Mouse (Mus musculus) liver, adult 2 months (tissue): ENCODE measurements around the gene Olfr586. TPM values are rescaled to one million over a fixed set of nuclear protein-coding genes. Genes with fewer than 3 reads are reported as not detected.

ENCODE experiments used
- DNase-seq: peaks from one replicate; pipeline ENCODE4 v3.0.0-alpha.2; 2011; ENCODE audit warnings: low read depth, low spot score; ENCODE audit errors: extremely low read depth
- H3K27ac ChIP-seq: fragments of 200-500 bp; replicated peaks from 2 replicates; pipeline ENCODE4 v1.5.1; 2012; ENCODE audit warnings: low read depth, mild to moderate bottlenecking, control low read depth, inconsistent platforms, low read length; ENCODE audit not compliant: insufficient read depth
- H3K27me3 ChIP-seq: fragments of 200-500 bp; 2 replicates; pipeline ENCODE4 v1.6.1; 2012; ENCODE audit warnings: mild to moderate bottlenecking, moderate library complexity, low read length, inconsistent platforms; ENCODE audit not compliant: control insufficient read depth, insufficient read depth
- H3K36me3 ChIP-seq: fragments of 200-500 bp; 2 replicates; pipeline ENCODE4 v1.6.1; 2012; ENCODE audit warnings: low read length, inconsistent platforms; ENCODE audit not compliant: control insufficient read depth, insufficient read depth
- H3K4me1 ChIP-seq: fragments of 200-500 bp; 2 replicates; pipeline ENCODE4 v1.6.1; 2011; ENCODE audit warnings: low read length; ENCODE audit not compliant: control insufficient read depth, insufficient read depth
- H3K4me3 ChIP-seq: fragments of 200-500 bp; 2 replicates; pipeline ENCODE4 v1.5.1; 2011; ENCODE audit warnings: low read depth, mild to moderate bottlenecking, control low read depth, low read length, moderate library complexity; ENCODE audit not compliant: insufficient read depth
- H3K79me2 ChIP-seq: fragments of 200-500 bp; 2 replicates; pipeline ENCODE4 v1.6.1; 2012; ENCODE audit warnings: inconsistent platforms, mild to moderate bottlenecking, low read length, moderate library complexity; ENCODE audit not compliant: control insufficient read depth, insufficient read depth
- H3K9ac ChIP-seq: fragments of 200-500 bp; 2 replicates; pipeline ENCODE4 v1.6.1; 2012; ENCODE audit warnings: low read depth, mild to moderate bottlenecking, control low read depth, inconsistent platforms, low read length
- CTCF ChIP-seq: fragments of 200-500 bp; IDR thresholded peaks from 2 replicates; pipeline ENCODE4 v1.5.1; 2011; ENCODE audit warnings: low read depth, low read length, control low read depth
- POLR2A ChIP-seq: fragments of 200-500 bp; IDR thresholded peaks from 2 replicates; pipeline ENCODE4 v1.6.1; 2011; ENCODE audit warnings: low read length, control low read depth; ENCODE audit not compliant: insufficient read depth; ENCODE audit errors: extremely low read depth
- WGBS: fragments of 180-500 bp; shearing (Covaris S2); methylation state at CpG from one replicate; pipeline ENCODE4 v1.1.7; 2018; 5-methylcytosine and 5-hydroxymethylcytosine counted together
- polyA plus RNA-seq: library from polyadenylated mRNA; depleted of rRNA; stranded (reverse); fragments of >200 nt; gene quantifications from 2 replicates; pipeline ENCODE4 v1.2.3, GENCODE M21; 2012; rRNA removed
- total RNA-seq: library from RNA; depleted of rRNA; stranded (reverse); fragments of >200 nt; gene quantifications from 2 replicates; pipeline ENCODE4 v1.2.3, GENCODE M21; 2014; rRNA removed

The Olfr586 gene
- total and polyA plus RNA-seq, 2 experiments = not detected

DNA sequence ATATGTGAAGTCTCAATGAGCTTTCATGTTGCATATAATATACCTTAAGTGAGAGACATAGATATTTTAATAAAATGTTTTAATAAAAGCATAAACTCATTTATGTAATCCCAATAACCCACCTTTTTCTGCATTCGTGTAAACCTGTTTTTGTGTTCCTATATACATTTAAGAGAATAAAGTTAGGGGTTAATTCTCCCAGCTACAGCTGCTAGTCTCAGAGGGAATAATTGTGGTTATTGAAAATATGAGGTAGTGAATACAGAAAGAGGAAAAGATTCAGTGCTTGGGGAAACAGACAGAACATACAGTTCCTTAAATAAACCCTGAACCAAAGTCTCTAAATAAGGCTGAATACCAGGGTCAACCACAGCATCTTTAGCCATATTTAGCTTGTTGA lies 43.9 kb downstream of the Olfr586 start, which contains the start of gene Olfr584:
Gene Olfr584, plus strand, starts transcription at position 301 of the 400 bp plus-strand sequence.
- no peak within 1 kb of the TSS for H3K9ac ChIP-seq
- no peaks in the 10 kb centered on the region for H3K79me2 ChIP-seq
- no peak for DNase-seq
- 71% methylated on average over 1 of the region's 1 CpGs for WGBS
- H3K4me3 ChIP-seq = no peak within 1 kb of the TSS
- H3K4me1 ChIP-seq = no peaks in the 10 kb centered on the region
- H3K27me3 ChIP-seq = no peaks in the 10 kb centered on the region
- H3K27ac ChIP-seq = no peak within 1 kb of the TSS
- no peak for TF ChIP-seq POLR2A
- TF ChIP-seq CTCF = no peak
- H3K36me3 ChIP-seq = no peaks in the 10 kb centered on the region

Other genes starting within 250 kb of the Olfr586 start
- gene Olfr568, start 248.5 kb downstream of the Olfr586 start, total RNA-seq = not detected in 2 replicates
- not detected in 2 replicates for gene Olfr568, start 248.5 kb downstream of the Olfr586 start, polyA plus RNA-seq
- not detected in 2 replicates for gene Olfr569, start 234.8 kb downstream of the Olfr586 start, total RNA-seq
- gene Olfr569, start 234.8 kb downstream of the Olfr586 start, polyA plus RNA-seq = not detected in 2 replicates
- not detected in 2 replicates for gene Olfr570, start 231.1 kb downstream of the Olfr586 start, total RNA-seq
- not detected in 2 replicates for gene Olfr570, start 231.1 kb downstream of the Olfr586 start, polyA plus RNA-seq
- gene Olfr571, start 208.1 kb downstream of the Olfr586 start, total RNA-seq = not detected in 2 replicates
- gene Olfr571, start 208.1 kb downstream of the Olfr586 start, polyA plus RNA-seq = not detected in 2 replicates
- not detected in 2 replicates for gene Olfr572, start 201.2 kb downstream of the Olfr586 start, total RNA-seq
- gene Olfr572, start 201.2 kb downstream of the Olfr586 start, polyA plus RNA-seq = not detected in 2 replicates
- not detected in 2 replicates for gene Olfr573-ps1, start 183.1 kb downstream of the Olfr586 start, total RNA-seq
- not detected in 2 replicates for gene Olfr573-ps1, start 183.1 kb downstream of the Olfr586 start, polyA plus RNA-seq
- not detected in 2 replicates for gene Olfr574, start 177.2 kb downstream of the Olfr586 start, total RNA-seq
- not detected in 2 replicates for gene Olfr574, start 177.2 kb downstream of the Olfr586 start, polyA plus RNA-seq
- not detected in 2 replicates for gene Olfr575, start 166.9 kb downstream of the Olfr586 start, total RNA-seq
- gene Olfr575, start 166.9 kb downstream of the Olfr586 start, polyA plus RNA-seq = not detected in 2 replicates
- gene Olfr576, start 163.0 kb downstream of the Olfr586 start, total RNA-seq = not detected in 2 replicates
- not detected in 2 replicates for gene Olfr576, start 163.0 kb downstream of the Olfr586 start, polyA plus RNA-seq
- not detected in 2 replicates for gene Olfr577, start 149.7 kb downstream of the Olfr586 start, total RNA-seq
- gene Olfr577, start 149.7 kb downstream of the Olfr586 start, polyA plus RNA-seq = not detected in 2 replicates
- gene Olfr578, start 136.3 kb downstream of the Olfr586 start, total RNA-seq = not detected in 2 replicates
- gene Olfr578, start 136.3 kb downstream of the Olfr586 start, polyA plus RNA-seq = not detected in 2 replicates
- not detected in 2 replicates for gene Olfr582, start 87.6 kb downstream of the Olfr586 start, total RNA-seq
- not detected in 2 replicates for gene Olfr582, start 87.6 kb downstream of the Olfr586 start, polyA plus RNA-seq
- not detected in 2 replicates for gene Olfr583, start 74.3 kb downstream of the Olfr586 start, total RNA-seq
- not detected in 2 replicates for gene Olfr583, start 74.3 kb downstream of the Olfr586 start, polyA plus RNA-seq
- gene Olfr584, start 43.8 kb downstream of the Olfr586 start, total RNA-seq = not detected in 2 replicates
- not detected in 2 replicates for gene Olfr584, start 43.8 kb downstream of the Olfr586 start, polyA plus RNA-seq
- gene Olfr585, start 27.9 kb downstream of the Olfr586 start, total RNA-seq = not detected in 2 replicates
- gene Olfr585, start 27.9 kb downstream of the Olfr586 start, polyA plus RNA-seq = not detected in 2 replicates
- not detected in 2 replicates for gene Olfr588-ps1, start 15.2 kb upstream of the Olfr586 start, total RNA-seq
- gene Olfr588-ps1, start 15.2 kb upstream of the Olfr586 start, polyA plus RNA-seq = not detected in 2 replicates
- not detected in 2 replicates for gene Olfr589, start 30.7 kb upstream of the Olfr586 start, total RNA-seq
- gene Olfr589, start 30.7 kb upstream of the Olfr586 start, polyA plus RNA-seq = not detected in 2 replicates
- gene Olfr591, start 52.7 kb upstream of the Olfr586 start, total RNA-seq = not detected in 2 replicates
- gene Olfr591, start 52.7 kb upstream of the Olfr586 start, polyA plus RNA-seq = not detected in 2 replicates
- not detected in 2 replicates for gene Olfr592, start 59.2 kb upstream of the Olfr586 start, total RNA-seq
- gene Olfr592, start 59.2 kb upstream of the Olfr586 start, polyA plus RNA-seq = not detected in 2 replicates
- not detected in 2 replicates for gene Olfr593, start 86.2 kb upstream of the Olfr586 start, total RNA-seq
- not detected in 2 replicates for gene Olfr593, start 86.2 kb upstream of the Olfr586 start, polyA plus RNA-seq
- gene Olfr594, start 91.4 kb upstream of the Olfr586 start, total RNA-seq = not detected in 2 replicates
- gene Olfr594, start 91.4 kb upstream of the Olfr586 start, polyA plus RNA-seq = not detected in 2 replicates
- not detected in 2 replicates for gene Usp17ld, start 126.9 kb upstream of the Olfr586 start, total RNA-seq
- not detected in 2 replicates for gene Usp17ld, start 126.9 kb upstream of the Olfr586 start, polyA plus RNA-seq
- gene Olfr596, start 180.0 kb upstream of the Olfr586 start, total RNA-seq = not detected in 2 replicates
- gene Olfr596, start 180.0 kb upstream of the Olfr586 start, polyA plus RNA-seq = not detected in 2 replicates
- gene Olfr597, start 190.7 kb upstream of the Olfr586 start, total RNA-seq = not detected in 2 replicates
- not detected in 2 replicates for gene Olfr597, start 190.7 kb upstream of the Olfr586 start, polyA plus RNA-seq
- gene Olfr598, start 197.9 kb upstream of the Olfr586 start, total RNA-seq = not detected in 2 replicates
- gene Olfr598, start 197.9 kb upstream of the Olfr586 start, polyA plus RNA-seq = not detected in 2 replicates
- not detected in 2 replicates for gene Olfr599, start 210.3 kb upstream of the Olfr586 start, total RNA-seq
- gene Olfr599, start 210.3 kb upstream of the Olfr586 start, polyA plus RNA-seq = not detected in 2 replicates
- gene Olfr600, start 224.0 kb upstream of the Olfr586 start, total RNA-seq = not detected in 2 replicates
- not detected in 2 replicates for gene Olfr600, start 224.0 kb upstream of the Olfr586 start, polyA plus RNA-seq
- gene Olfr601, start 237.0 kb upstream of the Olfr586 start, total RNA-seq = not detected in 2 replicates
- not detected in 2 replicates for gene Olfr601, start 237.0 kb upstream of the Olfr586 start, polyA plus RNA-seq